Mouse (Mus musculus) splenic B cell, adult 2 months (primary cell): Measurements from ENCODE around the gene Lypla2.
"Not testable (repeated sequence)": the region's sequence is repeated elsewhere in the genome, so short reads cannot be mapped to it uniquely, and the experiment has no call there.

Experiments used
- DNase-seq: peaks from one replicate; pipeline ENCODE4 v3.0.0-alpha.2; 2011; ENCODE audit warnings: low read depth, low spot score
- H3K27me3 ChIP-seq: 2 replicates; pipeline ENCODE4 v1.6.1; 2012; ENCODE audit warnings: mild to moderate bottlenecking, low read length, moderate library complexity, mixed read lengths; ENCODE audit not compliant: control insufficient read depth, poor library complexity, insufficient read depth, severe bottlenecking
- H3K36me3 ChIP-seq: 2 replicates; pipeline ENCODE4 v1.6.1; 2012; ENCODE audit warnings: mild to moderate bottlenecking, low read length, moderate library complexity, mixed read lengths; ENCODE audit not compliant: control insufficient read depth, poor library complexity, insufficient read depth, severe bottlenecking

Gene Lypla2

DNA sequence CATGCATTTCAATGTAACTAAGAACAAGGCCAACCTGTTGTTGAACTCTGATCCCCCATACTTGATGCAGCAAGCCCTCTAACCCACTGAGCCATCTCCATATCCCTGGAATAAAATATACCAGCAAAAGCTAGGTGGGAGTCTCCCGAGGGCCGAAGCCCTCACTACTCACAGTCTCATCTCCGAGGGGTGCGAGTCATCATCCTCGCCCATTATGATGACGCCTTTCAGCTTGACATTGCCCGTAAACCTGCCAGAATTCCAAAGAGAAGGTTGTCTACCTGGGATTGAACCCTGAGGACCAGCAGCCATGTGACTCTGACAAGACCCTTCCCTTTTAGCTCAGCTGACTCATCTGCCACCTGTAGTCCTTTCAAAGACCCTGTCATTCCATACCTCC, 13.3 kb upstream of the Lypla2 start:
- Histone ChIP-seq H3K36me3 (peaks cover 7% of the 10 kb centered on the region; the same call in 1 of the 2 replicates), H3K27me3 (no peaks in the 10 kb centered on the region)
- no peak for DNase-seq

DNA sequence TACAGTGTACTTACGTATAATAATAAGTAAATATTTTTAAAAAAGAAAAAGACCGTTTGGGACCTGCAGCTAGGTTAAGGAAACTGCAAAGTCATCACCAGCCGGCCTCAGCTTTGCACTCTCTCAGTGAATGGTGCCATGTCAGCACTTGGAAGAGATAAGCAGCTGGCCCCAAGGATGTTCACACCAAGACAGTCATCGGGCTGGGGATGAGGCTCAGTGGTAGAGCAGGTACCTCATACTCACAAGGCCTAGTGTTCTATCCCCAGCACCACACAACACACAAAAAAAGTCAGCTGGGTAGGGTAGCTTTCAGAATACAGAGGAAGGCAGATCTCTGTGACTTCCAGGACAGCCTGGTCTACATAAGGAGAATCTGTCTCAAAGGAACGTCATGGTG, 12.8 kb upstream of the Lypla2 start:
- no peak for DNase-seq

DNA sequence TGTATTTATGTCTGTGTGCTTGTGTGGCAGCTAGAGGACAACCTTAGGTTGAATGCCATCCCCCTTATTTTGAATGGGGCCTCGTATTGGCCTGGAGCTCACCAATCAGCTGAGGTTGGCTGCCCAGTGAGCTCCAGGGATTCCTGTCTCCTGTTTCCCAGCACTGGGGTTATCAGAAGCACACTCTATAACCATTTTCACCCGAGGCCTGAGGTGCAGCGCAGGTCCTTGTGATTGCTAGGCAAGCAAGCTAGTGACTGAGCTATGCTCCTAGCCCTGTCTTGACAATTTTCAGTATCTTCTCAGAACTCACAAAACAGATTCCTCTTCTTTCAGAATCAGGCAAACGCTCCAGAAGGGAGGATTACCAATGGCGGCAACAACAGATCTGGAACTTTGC, 12.1 kb upstream of the Lypla2 start:
- peaks cover 7% of the 10 kb centered on the region; the same call in 1 of the 2 replicates for H3K36me3 ChIP-seq
- no peaks in the 10 kb centered on the region for H3K27me3 ChIP-seq
- no peak for DNase-seq

More for the DNA sequence above, 12.8 kb upstream of the Lypla2 start:
- peaks cover 7% of the 10 kb centered on the region; the same call in 1 of the 2 replicates for H3K36me3 ChIP-seq
- H3K27me3 ChIP-seq: no peaks in the 10 kb centered on the region

GRCm38 (mm10) chr4:135981524-135982063, 9.2 kb upstream of the Lypla2 start:
- DNase-seq: peak; percentile 50
- H3K27me3 ChIP-seq: no peaks in the 10 kb centered on the region
- H3K36me3 ChIP-seq: peaks cover 10% of the 10 kb centered on the region; the same call in 1 of the 2 replicates

DNA sequence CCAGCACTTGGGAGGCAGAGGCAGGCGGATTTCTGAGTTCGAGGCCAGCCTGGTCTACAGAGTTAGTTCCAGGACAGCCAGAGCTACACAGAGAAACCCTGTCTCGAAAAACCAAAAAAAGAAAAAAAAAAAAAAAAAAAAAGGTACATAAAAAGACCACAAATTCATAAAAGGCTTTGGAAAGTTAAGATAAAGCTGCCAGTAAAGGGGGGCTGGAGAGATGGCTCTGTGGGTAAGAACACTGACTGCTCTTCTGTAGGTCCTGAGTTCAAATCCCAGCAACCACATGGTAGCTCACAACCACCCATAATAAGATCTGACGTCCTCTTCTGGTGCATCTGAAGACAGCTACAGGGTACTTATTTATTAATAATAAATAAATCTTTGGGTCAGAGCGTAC, 7.8 kb upstream of the Lypla2 start:
- H3K36me3 ChIP-seq: peaks cover 12% of the 10 kb centered on the region
- not testable (repeated sequence) for H3K27me3 ChIP-seq, DNase-seq

- H3K27me3 ChIP-seq: no peaks in the 10 kb centered on the region
- H3K36me3 ChIP-seq: peaks cover 6% of the 10 kb centered on the region
- DNase-seq: no peak
Observed at GRCm38 (mm10) chr4:135976146-135976545, 3.7 kb upstream of the Lypla2 start.

DNA sequence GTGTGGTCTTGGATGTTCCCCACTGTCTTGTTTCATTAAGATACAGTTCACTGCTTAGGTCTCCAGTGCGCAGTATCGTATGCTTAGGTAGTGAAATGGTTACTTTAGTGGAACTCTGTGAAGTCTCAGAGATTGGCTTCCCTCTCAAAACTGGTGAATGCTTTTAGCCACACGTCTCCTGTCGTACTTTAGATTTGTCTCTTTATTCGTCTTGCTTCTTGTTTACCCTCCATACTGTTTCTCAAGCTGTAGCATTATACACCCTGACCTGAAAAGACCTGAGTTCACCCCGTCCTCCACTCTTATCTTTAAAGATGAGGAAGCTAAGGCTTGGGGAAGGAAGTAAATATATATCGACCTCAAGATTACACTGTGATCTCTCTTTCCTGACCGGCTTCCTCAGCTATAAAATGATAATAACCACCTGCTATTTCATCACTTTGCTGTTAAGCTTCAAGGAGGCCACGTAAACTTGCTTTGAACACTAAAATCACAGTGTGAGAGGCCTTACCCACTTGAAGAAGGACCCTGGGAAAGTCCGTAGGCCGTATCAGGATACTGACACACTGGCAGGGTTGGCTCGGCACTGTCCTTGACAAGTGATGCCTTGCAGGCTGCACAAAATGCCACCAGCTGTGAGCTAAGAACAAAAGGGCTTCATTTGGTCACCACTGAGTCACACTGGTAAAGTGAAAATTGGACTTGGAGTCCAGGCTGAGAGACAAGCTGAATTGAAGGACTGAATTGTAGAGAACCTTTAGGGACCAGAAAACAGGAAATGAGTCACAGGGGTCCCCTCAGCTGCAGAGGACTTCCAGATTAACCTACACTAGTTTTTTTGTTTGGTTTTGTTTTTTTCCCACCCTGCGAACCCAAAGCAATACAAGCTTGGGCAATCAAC, 735 bp upstream of the Lypla2 start:
- peaks cover 9% of the 10 kb centered on the region for H3K36me3 ChIP-seq
- peak; percentile 39 for DNase-seq
- H3K27me3 ChIP-seq: no peaks in the 10 kb centered on the region

DNA sequence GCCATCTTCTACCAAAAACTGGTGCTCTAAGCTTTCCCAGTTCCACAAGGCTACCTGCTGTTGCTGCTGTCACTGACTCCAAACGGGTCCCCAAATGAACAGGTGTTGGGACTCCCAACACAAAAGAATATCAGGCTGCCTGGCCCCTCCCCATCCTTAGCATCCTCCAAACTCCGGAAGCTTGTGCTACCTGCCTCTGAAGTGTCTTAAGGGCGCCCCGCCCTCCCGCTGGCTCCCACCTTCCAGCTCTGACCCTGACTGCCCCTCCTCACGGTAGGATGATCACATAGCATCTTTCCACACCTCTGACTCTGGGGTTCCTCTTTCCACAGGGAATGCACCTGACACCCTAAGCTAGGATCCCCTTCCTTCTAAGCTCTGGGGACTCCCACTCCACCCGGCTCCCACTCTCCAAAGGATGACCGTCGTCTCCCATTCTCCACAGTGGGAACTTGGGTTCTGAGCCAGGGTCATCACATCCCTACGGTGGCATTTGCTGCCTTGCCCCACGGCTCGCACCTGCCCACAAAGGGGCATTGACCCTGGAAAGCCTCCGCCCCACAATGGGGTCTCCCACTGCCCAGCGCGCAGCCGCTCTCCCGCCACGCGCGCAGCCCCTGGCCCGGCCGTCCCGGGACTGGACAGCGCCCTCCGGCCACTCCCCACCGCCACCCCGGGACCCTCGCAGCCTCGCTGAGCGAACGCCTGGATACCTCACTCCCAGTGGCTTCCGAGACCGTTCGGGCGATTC, 446 bp downstream of the Lypla2 start:
- Histone ChIP-seq H3K36me3 (peaks cover 10% of the 10 kb centered on the region), H3K27me3 (no peaks in the 10 kb centered on the region)
- peak; percentile 44 for DNase-seq

GRCm38 (mm10) chr4:135970585-135970984, 1.8 kb downstream of the Lypla2 start:
- H3K27me3 ChIP-seq: no peaks in the 10 kb centered on the region
- no peak for DNase-seq
- H3K36me3 ChIP-seq: peaks cover 8% of the 10 kb centered on the region

DNA sequence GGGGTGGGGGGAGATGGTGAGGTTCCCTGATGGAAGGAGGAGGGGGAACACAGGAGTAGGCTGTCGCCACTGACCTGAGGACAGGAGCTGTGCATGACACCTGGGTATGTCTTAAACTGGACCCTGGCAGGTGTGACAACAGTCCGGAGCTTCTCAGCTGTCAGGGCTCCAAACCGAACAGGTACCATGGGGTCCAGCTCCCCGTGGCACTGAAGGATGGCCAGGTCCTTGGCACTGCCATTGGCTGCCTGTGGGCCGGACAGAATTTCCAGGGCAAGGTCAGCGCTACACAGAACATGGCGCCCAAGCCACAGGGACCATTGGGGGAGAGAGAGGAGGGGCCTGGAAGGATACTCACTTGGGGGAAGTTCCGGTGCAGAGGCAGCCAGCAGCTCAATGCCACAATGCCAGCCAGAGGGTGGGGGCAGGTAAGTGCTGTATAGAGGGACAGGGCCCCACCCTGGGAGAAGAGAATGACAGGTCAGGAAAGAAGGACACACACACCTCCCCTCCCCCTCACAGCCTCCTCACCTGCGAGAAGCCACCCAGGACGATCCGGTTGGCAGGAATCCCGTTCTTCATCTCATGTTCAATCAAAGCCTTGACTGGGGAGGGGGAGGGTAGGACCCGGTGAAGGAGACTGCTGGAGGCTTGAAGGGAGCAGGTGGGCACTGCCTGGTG, 3.2 kb downstream of the Lypla2 start:
- peaks cover 8% of the 10 kb centered on the region for H3K36me3 ChIP-seq
- no peak for DNase-seq
- H3K27me3 ChIP-seq: no peaks in the 10 kb centered on the region

- peaks cover 8% of the 10 kb centered on the region for H3K36me3 ChIP-seq
- H3K27me3 ChIP-seq: no peaks in the 10 kb centered on the region
Observed at GRCm38 (mm10) chr4:135968271-135968869, 4.1 kb downstream of the Lypla2 start.

GRCm38 (mm10) chr4:135967086-135967760, 5.2 kb downstream of the Lypla2 start:
- DNase-seq: no peak
- H3K27me3 ChIP-seq: no peaks in the 10 kb centered on the region

More at GRCm38 (mm10) chr4:135968271-135968869, 4.1 kb downstream of the Lypla2 start:
- DNase-seq: no peak

DNA sequence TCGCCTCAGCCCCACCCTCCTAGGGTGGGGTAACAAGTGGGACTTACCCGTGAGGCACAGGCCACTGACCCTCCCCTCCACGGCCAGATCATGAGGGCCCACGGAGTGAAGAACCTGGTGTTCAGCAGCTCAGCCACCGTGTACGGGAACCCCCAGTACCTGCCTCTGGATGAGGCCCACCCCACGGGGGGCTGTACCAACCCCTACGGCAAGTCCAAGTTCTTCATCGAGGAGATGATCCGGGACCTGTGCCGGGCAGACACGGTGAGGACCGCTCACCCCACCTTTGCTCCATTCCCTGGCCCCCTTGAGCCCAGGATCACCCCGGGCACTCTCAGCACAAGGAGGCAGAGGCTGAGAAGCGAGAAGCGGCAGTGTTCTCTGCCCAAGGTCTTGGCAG, 6.1 kb downstream of the Lypla2 start:
- H3K36me3 ChIP-seq: peaks cover 8% of the 10 kb centered on the region
- no peak for DNase-seq
- H3K27me3 ChIP-seq: no peaks in the 10 kb centered on the region

More at GRCm38 (mm10) chr4:135967086-135967760, 5.2 kb downstream of the Lypla2 start:
- H3K36me3 ChIP-seq: peaks cover 8% of the 10 kb centered on the region

- no peak for DNase-seq
Observed at GRCm38 (mm10) chr4:135965113-135965512, 7.3 kb downstream of the Lypla2 start.

More at GRCm38 (mm10) chr4:135965113-135965512, 7.3 kb downstream of the Lypla2 start:
- Histone ChIP-seq H3K36me3 (peaks cover 8% of the 10 kb centered on the region), H3K27me3 (no peaks in the 10 kb centered on the region)
